Mouse (Mus musculus): ENCODE results near the gene Tax1bp1. TPM values are rescaled to one million over a fixed set of nuclear protein-coding genes. Genes with fewer than 3 reads are reported as not detected.
A peak's percentile ranks its signal among the peaks of the same experiment; 100 is the strongest.

The Tax1bp1 gene
- polyA plus RNA-seq, 1 experiment from 2014 or later, result 133 TPM

DNA sequence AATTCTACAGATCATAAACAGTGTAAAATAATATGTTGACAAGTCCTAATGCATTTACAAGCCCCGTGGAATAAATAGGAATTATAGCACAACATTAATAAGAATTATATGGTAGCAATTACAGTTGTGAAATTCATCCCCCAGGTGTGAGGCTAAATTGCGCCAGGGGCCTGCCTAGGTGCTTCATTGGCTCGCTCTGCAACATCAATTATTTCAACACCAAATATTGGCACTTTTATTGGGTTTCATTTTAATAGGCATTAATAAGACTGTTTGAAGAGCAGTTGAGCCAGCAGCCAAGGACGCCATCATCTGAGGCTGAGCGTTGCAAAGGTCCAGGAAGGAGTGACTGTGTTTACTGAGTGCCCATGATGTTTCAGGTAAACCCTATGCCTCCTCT is 65.0 kb downstream of the Tax1bp1 start:
- H3K9me3 ChIP-seq (ENCODE audit: low read depth, low read length), result no peaks in the 10 kb centered on the region
- no peaks in the 10 kb centered on the region for H3K36me3 ChIP-seq (ENCODE audit: insufficient read depth)
- ATAC-seq (ENCODE audit: insufficient read depth), result no peak
- H3K27me3 ChIP-seq (ENCODE audit: insufficient read depth, low read length), result no peaks in the 10 kb centered on the region
- TF ChIP-seq CTCF (IDR thresholded peaks at IDR 0.05; ENCODE audit: low read depth), result no peak
- no peak overlapping the region for H3K4me3 ChIP-seq (ENCODE audit: low read depth, low read length)
- no peak for DNase-seq
- H3K4me1 ChIP-seq (ENCODE audit: insufficient read depth), result no peaks in the 10 kb centered on the region
- WGBS, result 79% methylated on average over 5 of the region's 5 CpGs
- no peak overlapping the region for H3K27ac ChIP-seq (ENCODE audit: low read depth)
- no peak overlapping the region for H3K9ac ChIP-seq
- no peak overlapping the region for H3K4me2 ChIP-seq

DNA sequence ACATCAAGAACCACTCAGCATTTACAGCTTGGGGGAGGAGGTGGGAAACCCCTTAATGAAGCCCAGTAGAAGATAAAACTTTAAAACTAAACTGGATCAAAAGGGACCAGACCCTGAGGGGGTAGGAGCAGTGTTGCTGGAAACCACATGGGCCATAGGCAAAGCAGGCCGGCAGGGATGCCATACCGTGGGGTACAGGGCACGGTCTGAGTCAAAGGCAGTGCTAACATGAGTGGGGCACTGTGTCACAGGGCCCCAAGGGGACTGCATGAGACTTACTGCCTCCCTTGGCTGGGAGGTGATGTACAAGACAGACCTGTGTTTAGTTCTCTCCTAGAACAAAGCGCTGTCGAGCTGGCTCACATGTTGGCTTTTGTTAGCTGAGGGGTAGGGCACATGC is 66.0 kb downstream of the Tax1bp1 start:
- no peak for ATAC-seq (ENCODE audit: insufficient read depth)
- no peak for DNase-seq
- Histone ChIP-seq H3K9me3 (ENCODE audit: low read depth, low read length) (no peaks in the 10 kb centered on the region), H3K27ac (ENCODE audit: low read depth) (no peak overlapping the region), H3K27me3 (ENCODE audit: insufficient read depth, low read length) (no peaks in the 10 kb centered on the region), H3K4me1 (ENCODE audit: insufficient read depth) (no peaks in the 10 kb centered on the region), H3K4me2 (no peak overlapping the region), H3K9ac (no peak overlapping the region), H3K36me3 (ENCODE audit: insufficient read depth) (no peaks in the 10 kb centered on the region), H3K4me3 (ENCODE audit: low read depth, low read length) (no peak overlapping the region)
- no peak for TF ChIP-seq CTCF (IDR thresholded peaks at IDR 0.05; ENCODE audit: low read depth)
- 86% methylated on average over 5 of the region's 5 CpGs for WGBS

DNA sequence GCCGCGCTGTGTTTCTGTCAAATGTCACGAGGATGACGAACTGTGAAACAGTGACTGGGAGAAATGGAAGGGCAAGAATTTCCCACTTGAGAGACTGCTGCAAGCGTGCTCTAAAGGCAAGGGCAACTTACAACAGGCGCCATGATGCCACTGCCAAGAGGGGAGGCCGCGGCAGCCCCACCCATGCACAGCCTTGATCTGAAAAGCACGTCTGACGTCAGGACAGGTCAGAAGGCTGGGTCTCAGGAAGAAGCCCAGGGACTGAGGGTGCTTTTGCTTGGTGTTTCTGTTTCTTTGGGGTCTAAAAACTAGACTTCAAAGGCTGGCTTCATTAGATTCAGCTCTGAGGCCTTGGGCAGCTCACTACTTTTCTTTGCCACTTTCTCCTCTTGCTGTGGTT is 76.8 kb downstream of the Tax1bp1 start:
- WGBS, result 44% methylated on average over 10 of the region's 10 CpGs
- Histone ChIP-seq H3K4me2 (no peak overlapping the region), H3K27ac (ENCODE audit: low read depth) (no peak overlapping the region), H3K27me3 (ENCODE audit: insufficient read depth, low read length) (no peaks in the 10 kb centered on the region), H3K4me3 (ENCODE audit: low read depth, low read length) (no peak overlapping the region), H3K9me3 (ENCODE audit: low read depth, low read length) (no peaks in the 10 kb centered on the region), H3K36me3 (ENCODE audit: insufficient read depth) (no peaks in the 10 kb centered on the region), H3K9ac (no peak overlapping the region), H3K4me1 (ENCODE audit: insufficient read depth) (peaks cover 5% of the 10 kb centered on the region; the same call in 1 of the 2 replicates)
- no peak for TF ChIP-seq CTCF (IDR thresholded peaks at IDR 0.05; ENCODE audit: low read depth)
- DNase-seq (no peak), ATAC-seq (ENCODE audit: insufficient read depth) (no peak)

DNA sequence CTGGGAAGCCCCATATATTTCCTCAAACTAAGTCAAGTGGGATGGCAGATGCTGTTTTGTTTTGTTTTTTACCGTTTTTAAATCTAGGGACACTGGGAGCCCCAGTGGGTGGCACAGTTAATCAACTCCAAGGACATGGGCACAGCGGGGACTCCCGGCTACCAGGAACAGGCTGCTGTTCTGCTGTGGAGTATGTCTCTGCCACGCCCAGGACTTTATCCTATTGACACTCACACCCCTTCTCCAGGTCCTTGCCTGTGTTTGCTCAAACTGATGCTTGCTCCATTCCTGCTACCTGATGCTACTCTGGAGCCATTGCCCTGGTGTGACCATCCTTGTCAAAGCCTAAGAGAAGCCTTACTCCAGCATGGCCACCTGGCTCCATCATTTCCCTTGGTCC is 77.3 kb downstream of the Tax1bp1 start:
- Histone ChIP-seq H3K27ac (ENCODE audit: low read depth) (no peak overlapping the region), H3K36me3 (ENCODE audit: insufficient read depth) (no peaks in the 10 kb centered on the region), H3K9me3 (ENCODE audit: low read depth, low read length) (no peaks in the 10 kb centered on the region), H3K27me3 (ENCODE audit: insufficient read depth, low read length) (no peaks in the 10 kb centered on the region), H3K4me3 (ENCODE audit: low read depth, low read length) (no peak overlapping the region), H3K4me1 (ENCODE audit: insufficient read depth) (peaks cover 10% of the 10 kb centered on the region), H3K9ac (no peak overlapping the region), H3K4me2 (no peak overlapping the region)
- WGBS, result 78% methylated on average over 4 of the region's 4 CpGs
- no peak for ATAC-seq (ENCODE audit: insufficient read depth)
- TF ChIP-seq CTCF (IDR thresholded peaks at IDR 0.05; ENCODE audit: low read depth), result no peak
- DNase-seq, result no peak

DNA sequence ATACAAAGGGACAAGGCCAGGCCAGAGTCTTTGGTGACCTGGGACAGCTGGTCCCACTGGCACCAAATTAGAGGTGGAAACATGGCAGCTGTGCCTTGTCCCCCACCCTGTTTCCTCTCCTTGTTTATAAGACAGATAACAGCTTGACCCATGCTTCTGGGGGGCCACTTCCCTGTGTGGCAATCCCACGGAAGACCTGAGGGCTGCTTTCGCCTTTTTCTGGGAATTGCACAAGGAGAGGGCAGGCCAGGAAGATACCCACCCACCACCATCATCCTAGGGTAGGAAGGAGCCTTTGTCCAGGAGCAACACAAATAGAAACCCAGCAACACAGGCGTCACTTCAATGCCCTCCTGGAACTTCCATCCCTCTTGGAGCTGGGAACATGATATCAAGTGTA is 78.9 kb downstream of the Tax1bp1 start:
- H3K27me3 ChIP-seq (ENCODE audit: insufficient read depth, low read length), result no peaks in the 10 kb centered on the region
- TF ChIP-seq CTCF (IDR thresholded peaks at IDR 0.05; ENCODE audit: low read depth), result no peak
- no peak for ATAC-seq (ENCODE audit: insufficient read depth)
- no peak overlapping the region for H3K9ac ChIP-seq
- no peak overlapping the region for H3K27ac ChIP-seq (ENCODE audit: low read depth)
- no peak for DNase-seq
- no peaks in the 10 kb centered on the region for H3K9me3 ChIP-seq (ENCODE audit: low read depth, low read length)
- H3K36me3 ChIP-seq (ENCODE audit: insufficient read depth), result no peaks in the 10 kb centered on the region
- peaks cover 15% of the 10 kb centered on the region for H3K4me1 ChIP-seq (ENCODE audit: insufficient read depth)
- H3K4me3 ChIP-seq (ENCODE audit: low read depth, low read length), result no peak overlapping the region
- no peak overlapping the region for H3K4me2 ChIP-seq
- WGBS, result 47% methylated on average over 3 of the region's 3 CpGs

DNA sequence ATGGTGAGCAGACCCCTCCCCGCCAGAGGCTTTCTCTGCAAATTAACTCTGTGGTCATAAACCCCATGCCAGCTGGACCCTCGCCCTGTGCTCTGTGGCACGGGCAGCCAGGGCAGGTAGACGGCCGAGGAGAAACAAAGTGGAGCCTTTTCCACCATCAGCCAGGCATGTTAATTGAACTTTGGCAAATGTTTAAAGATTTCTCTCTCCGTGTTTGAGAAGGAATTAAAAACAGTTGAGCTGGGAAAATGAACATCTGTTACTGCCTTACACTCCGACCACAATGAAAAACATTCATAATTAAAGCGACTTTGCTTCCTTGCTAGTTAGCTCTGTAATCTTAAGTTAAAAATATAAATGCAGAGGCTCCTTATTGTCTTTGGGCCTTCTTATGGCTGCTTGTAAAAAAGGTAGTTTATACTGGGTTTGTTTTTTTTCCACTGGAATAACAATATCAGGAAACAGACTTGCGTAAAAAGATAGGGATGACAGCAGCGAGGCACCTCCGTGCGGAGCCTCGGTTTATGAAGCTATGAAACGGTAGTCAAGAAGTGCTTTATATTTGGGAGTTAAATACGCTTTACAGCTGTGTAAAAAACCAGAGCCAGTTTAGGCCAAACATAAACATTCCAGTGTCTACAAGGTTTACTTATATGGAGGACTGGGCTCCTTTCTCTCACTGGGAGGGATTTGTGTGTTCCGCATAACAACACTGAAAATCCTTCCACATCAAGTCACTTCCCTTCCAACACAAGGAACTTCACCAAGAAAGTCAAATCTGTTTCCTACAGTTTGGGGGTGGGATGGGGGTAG is 81.7 kb downstream of the Tax1bp1 start:
- no peaks in the 10 kb centered on the region for H3K27me3 ChIP-seq (ENCODE audit: insufficient read depth, low read length)
- 38% methylated on average over 16 of the region's 16 CpGs for WGBS

DNA sequence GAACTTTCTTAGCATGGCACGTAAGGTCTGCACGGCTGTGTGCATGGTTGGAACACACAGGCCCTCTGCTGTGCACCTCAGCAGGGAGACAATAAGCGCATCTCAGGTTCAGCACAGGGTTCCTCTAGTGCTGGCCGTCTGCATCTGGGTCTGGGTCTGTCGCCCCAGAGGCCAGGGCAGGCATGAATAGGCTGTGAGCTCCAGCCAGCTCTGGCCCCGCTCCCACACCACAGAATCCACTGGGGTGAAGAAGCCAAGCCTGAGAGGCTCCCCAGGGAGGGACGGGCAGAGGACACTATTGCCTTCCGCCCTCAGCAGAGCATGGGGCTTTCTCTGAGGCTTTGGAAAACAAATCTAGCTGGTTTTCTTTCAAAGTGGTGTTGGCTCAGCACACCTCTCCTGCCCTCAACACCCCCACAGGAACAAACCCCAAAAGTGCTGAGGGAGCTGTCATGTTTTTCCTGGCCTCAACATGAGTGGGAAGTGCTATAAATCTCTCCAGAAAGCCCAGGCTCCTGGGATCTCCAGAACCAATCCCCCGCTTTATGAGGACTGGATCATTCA is 82.6 kb downstream of the Tax1bp1 start:
- 64% methylated on average over 9 of the region's 9 CpGs for WGBS
- no peak overlapping the region for H3K4me2 ChIP-seq
- no peaks in the 10 kb centered on the region for H3K27me3 ChIP-seq (ENCODE audit: insufficient read depth, low read length)
- DNase-seq (no peak), ATAC-seq (ENCODE audit: insufficient read depth) (peak; percentile 52; the same call in 1 of the 2 replicates)
- H3K27ac ChIP-seq (ENCODE audit: low read depth), result peak overlapping the region; percentile 46; the same call in 1 of the 2 replicates
- peaks cover 15% of the 10 kb centered on the region for H3K4me1 ChIP-seq (ENCODE audit: insufficient read depth)
- no peaks in the 10 kb centered on the region for H3K36me3 ChIP-seq (ENCODE audit: insufficient read depth)
- no peak for TF ChIP-seq CTCF (IDR thresholded peaks at IDR 0.05; ENCODE audit: low read depth)
- no peak overlapping the region for H3K4me3 ChIP-seq (ENCODE audit: low read depth, low read length)
- H3K9ac ChIP-seq, result no peak overlapping the region
- H3K9me3 ChIP-seq (ENCODE audit: low read depth, low read length), result no peaks in the 10 kb centered on the region

More for the DNA sequence above, 81.7 kb downstream of the Tax1bp1 start:
- no peak overlapping the region for H3K4me3 ChIP-seq (ENCODE audit: low read depth, low read length)
- no peak overlapping the region for H3K9ac ChIP-seq
- H3K4me2 ChIP-seq, result 0 out of 2 replicates have a peak overlapping the region, but pooled peaks have one; percentile 15
- H3K27ac ChIP-seq (ENCODE audit: low read depth), result peak overlapping the region; percentile 46
- H3K36me3 ChIP-seq (ENCODE audit: insufficient read depth), result no peaks in the 10 kb centered on the region
- peaks cover 15% of the 10 kb centered on the region for H3K4me1 ChIP-seq (ENCODE audit: insufficient read depth)
- DNase-seq (peak; percentile 64), ATAC-seq (ENCODE audit: insufficient read depth) (no peak; the same call in 1 of the 2 replicates)
- no peak for TF ChIP-seq CTCF (IDR thresholded peaks at IDR 0.05; ENCODE audit: low read depth)
- no peaks in the 10 kb centered on the region for H3K9me3 ChIP-seq (ENCODE audit: low read depth, low read length)
